Mouse (Mus musculus): ENCODE measurements around the gene AC124108.1.
"Not testable (repeated sequence)": the region's sequence is repeated elsewhere in the genome, so short reads cannot be mapped to it uniquely, and the experiment has no call there.

The AC124108.1 gene

DNA sequence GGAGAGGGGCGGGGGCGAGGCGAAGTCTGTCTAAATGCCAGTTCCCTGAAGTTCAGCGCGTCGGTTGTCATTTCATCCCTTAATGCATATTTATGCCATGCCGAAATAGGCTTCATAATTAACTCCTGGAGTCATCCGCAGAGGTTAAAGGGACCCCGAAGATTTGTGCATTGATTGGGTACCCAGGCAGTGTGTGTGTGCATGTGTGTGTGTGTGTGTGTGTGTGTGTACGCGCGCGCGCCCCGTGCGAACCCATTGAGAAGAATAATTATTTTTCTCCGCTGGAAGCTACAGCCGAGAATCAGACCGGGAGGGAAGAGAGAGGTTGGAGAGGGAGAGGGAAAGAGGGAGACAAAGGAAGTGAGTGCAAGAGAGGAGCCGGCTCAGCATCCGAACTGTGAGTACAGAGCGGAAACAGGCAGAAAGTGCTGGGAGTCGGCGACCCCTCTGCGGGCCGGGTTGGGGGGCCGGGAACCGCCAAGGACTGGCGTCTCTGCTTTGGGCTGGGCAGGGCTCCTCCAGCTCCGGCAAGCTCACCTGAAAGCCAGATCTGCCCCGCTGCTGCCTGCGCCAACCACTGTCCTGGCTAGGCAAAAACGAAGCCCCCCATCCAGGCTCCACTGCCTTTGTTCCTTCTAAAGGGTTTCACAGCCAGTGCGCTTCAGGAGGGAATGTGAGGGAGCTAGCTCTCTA lies at the start of gene AC124108.1, which contains the start of gene Lemd1:
Gene AC124108.1, plus strand, starts transcription at position 365 of the 693 bp plus-strand sequence.
Gene Lemd1, plus strand, starts transcription at position 339 of the 693 bp plus-strand sequence.
- DNase-seq: peak; percentile 55 to 56

DNA sequence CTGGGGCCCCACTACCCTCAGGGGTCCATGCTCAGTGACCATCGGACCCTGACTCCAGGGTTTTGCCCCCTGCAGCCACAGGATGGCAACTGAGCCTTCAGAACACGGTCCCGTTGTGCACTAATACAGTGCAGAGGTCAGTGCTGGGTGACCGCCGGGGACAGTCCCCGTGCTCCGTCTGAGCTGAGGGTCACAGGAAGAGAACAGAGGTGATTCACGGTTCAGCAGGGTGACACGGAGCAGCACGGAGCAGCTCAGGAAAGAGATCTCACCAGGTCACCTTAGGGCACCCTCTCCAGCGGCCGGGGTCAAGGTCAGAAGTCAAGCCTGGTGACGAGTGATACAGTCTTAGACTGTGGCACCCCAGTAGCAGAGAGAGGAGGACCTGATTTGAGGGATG lies 49.5 kb upstream of the AC124108.1 start:
- no peak for DNase-seq

DNA sequence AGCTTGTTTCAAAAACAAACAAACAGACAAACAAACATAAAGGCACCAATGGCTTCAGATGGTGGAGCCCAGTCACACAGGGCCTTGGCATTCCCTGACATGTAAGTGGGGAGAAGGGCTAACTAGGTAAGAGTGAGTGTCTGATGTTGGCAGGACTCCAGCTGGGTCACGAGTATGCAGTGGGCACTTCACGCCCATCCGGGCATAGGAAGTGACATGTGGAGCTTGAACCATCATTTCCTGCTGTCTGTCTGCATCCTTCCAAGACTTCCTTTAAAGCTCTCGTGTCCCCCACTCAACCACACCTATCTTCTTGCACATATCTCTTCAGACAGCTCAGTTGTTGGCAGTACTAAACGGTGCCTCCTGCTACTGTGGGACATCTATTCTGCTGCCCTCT lies 48.2 kb upstream of the AC124108.1 start:
- no peak for DNase-seq

DNA sequence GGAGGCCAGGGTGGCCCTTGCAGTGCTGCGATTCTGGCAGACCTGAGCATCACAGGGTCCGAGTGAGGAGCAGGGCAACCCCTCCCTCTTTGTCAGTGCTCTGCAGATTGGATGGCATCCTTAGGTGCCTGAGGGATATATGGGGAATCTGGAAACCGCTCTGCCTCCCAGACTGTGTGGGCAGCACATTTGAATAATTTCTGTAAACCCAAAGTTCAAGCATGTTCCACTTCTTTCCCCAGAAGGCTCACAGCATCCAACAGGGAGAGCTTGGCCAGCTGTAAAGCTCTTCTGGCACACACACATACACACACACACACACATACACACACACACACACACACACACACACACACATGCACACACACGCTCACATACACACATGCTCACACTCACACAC lies 47.5 kb upstream of the AC124108.1 start:
- no peak for DNase-seq

DNA sequence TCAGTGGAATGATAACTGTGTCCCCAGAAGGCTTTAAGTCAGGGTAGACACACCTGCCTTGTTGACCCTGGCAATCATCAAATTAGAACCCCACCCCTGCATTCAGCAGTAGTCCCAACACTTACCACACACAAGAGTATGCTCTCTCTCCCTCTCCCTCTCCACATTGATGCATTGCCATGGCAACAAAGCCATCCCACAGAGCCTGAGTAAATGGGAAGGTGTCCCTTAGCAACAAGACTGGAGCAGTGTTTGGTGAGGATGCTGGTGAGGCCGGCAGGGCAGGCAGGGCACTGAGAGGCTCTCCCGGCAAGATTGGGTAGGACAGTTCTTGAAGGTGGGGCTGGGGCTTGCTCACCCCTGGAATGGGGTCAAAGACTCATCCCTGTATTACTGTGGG lies 47.0 kb upstream of the AC124108.1 start:
- DNase-seq: no peak

DNA sequence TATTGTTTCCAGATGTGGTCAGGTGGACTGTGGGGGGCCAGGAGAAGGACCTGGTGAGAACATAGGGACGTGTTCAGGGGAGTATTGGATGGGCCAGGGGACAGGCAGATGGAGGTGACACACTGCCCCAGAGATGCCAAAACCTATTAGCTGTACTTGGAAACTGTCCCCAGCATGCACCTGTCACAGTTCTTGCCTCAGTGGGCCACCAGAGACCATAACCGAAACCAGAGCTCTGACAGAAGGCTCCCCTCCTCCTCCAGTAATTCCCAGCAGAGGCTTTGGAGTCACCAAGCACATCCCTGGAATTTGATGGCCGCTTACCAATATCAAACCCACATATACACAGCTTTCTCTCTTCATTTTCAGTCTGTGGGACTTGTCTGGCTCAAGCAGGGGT lies 46.4 kb upstream of the AC124108.1 start:
- no peak for DNase-seq

DNA sequence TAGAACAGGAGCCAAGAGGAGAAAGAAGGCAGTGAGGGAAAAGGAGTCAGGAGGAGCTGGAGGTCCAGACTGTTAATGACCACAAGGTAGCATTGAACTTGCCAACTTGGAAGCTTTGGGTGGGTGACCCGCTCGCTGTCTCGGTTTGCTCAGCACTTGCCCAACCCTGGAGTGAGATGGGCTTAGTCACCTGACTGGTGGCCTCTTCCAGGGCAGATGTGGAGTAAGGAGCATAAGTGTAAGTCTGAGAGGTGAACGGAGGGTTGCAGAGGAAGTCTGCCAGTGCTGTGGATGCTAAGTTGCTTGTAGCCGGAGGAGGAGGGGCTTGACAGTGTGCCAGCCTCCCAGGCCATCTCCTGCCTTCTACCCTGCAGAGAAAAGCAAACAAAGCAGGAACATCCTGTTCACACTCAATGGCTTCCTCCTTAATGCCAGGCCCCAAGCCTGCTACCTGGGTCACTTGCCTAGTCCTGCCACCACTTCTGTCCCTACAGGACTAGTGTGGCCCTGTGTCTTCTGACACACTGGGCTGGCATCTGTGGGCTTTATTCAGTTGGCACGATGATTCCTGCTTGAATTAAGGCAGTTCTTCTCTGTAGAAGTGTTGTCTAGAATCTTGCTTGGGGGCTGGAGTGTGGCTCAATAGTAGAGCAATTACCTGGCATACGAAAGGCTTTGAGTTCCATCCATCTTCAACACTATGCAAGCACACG lies 45.1 kb upstream of the AC124108.1 start:
- peak in 1 of 2 experiments; percentile 38 for DNase-seq

DNA sequence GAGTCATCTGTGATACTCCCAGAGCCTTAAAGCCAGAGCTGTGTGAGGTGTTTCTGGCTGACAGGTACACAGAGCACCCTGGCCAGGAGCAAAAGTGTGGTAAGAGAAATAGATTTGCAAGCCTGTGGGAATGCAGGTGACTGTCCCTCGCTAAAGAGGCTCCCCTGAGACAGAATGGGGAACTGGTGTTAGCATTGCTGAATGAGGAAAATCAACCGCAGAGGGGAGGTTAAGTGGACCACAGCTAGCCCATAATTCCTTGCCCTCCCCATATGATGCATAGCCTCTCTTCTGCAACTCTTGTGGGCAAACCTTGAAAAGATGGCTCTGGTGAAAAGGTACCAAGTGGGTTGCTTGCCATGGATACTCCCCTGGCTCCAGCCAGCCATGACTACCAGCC lies 41.8 kb upstream of the AC124108.1 start:
- DNase-seq: no peak

DNA sequence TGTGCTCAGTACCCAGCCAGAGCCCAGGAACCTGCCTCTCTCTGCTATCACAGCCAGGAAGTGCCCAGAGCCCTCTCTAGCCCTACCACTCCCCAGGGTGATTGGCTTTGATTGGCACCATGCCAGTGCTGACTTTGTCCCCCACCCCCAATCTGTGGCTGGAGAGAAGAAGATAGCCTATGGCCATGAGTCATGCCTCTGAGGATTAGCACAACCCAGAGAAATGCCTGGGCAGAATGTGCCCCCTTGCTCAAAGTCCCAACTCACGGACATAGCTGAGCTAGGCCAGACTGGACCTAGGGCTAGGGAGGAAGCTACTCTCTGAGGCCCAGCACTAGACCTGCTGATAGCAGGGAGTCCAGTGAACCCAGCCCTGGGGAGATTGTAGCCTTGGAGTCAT lies 41.1 kb upstream of the AC124108.1 start:
- DNase-seq: no peak

DNA sequence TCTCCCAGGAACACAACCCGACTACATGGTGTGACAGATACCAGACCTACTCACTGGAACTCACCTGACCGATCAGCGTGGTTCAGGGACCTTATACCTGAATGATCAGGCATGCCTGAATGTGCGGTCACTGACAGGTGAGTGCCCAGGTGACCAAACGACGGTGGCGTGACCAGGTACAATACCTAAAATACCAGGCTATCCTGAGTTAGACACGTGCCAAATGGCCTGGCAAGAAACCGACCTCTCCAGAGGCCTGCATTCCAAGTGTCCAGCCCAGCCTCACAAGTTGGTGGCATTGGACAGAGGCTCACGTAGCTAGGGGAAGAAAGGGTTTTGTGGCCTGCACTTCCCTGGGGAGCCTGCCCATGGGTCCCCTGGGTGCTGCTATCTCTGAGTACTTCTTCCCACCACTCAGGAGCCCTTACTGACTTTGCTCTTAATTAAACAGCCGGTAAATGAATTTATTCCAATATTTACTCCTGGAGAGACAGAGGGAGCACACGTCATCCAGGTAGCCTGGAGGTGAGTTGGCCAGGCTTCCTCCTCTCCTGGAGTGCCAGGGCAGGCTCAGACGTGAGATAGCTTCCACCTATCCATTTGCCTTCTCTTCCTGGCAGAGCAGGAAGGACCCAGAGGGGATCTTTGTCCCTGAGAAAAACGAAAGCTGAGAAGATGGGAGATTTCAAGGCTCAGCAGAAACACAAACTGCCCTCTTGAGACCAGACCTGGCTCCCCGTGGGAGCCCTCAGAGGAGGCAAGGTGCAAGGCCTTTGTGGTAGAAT lies 40.2 kb upstream of the AC124108.1 start:
- DNase-seq: no peak

DNA sequence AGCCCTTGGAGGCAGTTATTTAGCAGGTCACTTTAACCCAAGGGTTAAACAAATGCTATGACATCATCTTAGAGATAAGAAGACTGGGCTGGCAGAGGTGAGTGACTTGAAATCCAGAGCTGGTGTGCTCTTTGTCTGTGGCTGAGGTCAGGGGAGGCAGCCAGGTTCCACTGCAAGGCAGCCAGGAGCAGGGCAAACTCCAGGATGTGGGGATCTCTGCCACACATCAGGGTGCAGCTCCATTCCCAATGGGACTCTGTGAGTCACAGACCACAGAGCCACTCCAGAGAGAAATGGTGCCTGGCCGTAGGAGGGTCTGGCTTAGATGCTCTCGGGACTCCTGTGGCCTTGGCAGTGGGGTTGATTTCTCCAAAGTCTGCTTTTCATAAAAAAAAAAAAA lies 39.3 kb upstream of the AC124108.1 start:
- no peak for DNase-seq

DNA sequence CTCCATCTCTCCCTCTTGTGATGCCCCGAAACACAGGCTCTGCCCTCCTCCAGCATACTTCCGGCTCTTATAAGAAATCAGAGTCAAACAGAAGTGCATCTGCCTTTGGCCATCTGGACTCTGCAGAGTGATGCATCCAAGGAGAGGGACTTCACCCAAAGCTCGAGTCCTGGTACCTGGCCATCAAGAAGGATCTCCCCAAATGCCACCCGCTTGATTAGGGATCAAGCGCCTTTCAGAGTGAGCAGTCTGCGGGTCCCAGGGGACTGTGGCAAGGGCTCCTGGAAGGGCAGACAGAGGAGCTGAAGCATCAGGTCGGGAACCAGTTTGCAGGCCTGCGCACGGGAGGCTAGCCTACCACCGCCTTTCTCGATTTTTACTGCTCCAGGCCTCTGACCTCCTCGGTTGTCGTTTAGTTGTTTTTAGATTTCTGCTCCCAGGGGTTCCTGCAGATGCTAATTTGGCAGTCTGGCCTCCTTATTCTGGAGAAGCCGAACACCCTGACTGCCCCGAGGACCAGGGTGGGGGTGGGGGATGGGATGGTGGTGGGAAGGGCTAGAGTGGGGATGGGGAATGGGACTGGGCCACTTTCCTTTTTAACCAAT lies 38.1 kb upstream of the AC124108.1 start:
- DNase-seq: no peak

DNA sequence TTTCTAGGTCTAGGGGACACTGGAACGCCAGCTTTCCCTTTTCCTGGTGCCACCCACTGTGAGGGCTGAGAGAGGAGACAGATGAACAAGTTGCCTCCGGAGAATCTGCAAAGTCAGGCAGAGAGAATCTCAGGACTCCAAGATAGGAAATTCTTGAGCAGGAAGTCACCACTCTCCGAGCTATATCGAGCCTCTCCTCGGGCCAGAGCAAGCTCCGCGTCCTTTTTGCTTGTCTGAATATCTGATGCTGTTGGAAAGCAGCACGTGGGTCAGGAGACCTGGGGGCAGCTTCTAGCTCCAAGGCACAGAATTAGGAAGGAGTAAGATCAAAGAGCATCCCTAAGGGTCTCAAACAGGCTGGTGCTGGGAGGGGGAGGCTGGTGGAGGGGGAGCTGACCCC lies 37.6 kb upstream of the AC124108.1 start:
- DNase-seq: no peak

DNA sequence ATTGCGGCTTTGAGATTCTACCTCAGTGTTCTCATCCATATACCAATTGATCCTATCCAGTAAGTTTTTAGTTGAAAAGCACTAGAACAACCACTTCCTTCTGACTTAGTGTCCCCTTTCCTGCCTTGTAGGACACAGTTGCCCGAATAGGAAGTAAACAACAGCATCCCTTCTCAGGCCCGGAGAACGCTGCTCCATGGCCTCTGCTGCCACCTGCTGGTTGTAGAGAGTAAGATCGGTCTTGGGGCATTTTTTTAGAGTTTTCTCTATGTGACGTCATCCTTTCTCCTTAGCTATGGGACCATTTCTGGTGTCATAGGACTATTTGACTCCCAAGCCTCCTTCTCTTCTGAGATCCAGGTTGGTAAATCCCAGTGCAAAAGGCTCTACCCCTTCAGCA lies 35.5 kb upstream of the AC124108.1 start:
- DNase-seq: peak; percentile 82 to 88

DNA sequence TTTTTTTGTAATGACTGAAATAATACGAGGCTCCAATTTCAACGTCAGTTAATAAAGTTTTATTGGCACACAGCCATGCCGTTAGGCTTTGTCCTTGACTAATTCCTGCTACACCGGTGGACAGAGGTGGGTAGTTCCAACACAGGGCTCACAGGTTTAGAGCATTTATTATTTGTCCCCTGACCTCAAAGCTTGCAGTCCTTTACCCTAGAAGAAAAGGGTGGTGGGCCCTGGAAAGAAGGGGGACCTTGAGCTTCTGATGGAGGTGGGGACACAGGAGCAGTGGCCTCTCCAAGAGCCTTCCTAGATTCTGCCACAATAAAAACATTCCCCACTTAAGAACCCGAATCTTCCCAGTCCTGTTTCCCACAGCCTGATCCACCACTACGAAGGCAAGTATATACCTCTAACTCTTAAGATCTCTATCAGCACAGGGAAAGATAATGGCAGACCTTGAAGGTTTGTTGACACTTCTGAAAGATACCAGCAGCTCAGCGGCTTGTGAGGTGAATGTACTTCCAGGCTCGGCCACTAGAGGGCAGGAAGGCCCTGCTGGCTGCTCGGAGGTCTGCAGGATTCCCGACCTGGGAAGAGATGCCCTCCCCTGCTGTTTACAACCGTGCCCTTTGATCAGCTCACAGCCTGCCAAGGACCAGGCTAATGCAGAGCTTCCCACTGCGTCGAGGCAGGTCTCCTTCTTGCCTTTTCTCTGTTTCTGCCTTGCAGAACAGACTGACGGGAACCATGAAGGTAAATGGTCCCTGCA lies 34.1 kb upstream of the AC124108.1 start:
- peak; percentile 97 to 98 for DNase-seq

DNA sequence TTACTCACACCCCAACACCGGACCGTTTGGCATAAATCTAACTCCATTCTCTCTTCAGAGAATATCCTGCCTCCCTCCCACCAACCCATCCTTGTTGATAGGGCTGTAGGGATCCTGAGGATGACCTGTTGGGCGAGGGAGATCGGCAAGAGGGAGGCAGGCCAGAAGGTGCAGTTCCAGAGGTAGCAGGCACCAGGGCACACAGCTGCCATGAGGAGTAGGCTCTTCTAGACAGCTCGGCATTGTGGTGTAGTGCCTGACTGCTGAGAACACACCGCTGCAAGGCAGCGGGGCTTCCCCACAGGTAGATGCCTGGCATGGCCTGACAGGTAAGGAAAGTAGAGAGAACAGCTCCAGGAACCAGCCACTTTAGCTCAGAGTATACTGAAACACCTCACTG lies 33.4 kb upstream of the AC124108.1 start:
- peak in 1 of 2 experiments; percentile 55 for DNase-seq

DNA sequence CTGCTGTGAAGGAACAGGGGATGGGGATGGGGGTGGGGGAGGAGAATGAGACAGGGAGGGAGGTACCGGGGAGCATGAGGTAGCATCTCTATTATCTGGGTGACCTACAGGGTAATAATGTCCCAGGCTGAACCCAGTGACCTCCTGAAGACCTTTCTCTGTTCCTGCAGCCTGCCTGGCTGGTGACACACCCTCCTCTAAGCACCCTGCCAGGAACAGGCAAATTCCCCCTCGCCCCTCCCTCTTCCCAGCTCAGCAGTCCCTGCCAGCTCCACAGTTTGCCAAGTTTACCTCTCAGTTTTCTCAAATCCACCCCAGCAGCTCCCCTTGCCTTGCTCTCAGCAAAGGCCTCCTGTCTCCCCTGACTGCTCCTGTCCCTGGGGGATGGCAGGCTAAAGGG lies 32.5 kb upstream of the AC124108.1 start:
- DNase-seq: peak; percentile 42 to 47

DNA sequence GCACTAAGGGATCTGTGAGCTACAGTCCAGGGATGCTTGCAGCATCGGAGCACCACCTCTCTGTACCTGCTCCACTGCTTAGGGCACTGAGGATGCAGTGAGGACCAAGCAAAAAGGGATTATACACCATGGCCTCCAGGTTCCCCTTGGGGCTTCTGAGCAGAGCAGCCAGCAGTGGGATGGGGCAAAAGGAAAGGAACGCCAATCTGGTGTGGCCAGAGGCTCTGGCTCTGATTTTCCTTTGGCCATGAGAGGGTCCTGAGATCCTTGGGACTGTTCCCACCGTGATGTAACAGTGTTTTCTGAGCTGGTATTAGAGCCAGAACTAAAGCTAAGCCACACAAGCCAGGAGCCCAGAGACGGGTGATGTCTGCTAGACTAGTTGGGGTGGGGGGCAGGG lies 31.6 kb upstream of the AC124108.1 start:
- DNase-seq: no peak

DNA sequence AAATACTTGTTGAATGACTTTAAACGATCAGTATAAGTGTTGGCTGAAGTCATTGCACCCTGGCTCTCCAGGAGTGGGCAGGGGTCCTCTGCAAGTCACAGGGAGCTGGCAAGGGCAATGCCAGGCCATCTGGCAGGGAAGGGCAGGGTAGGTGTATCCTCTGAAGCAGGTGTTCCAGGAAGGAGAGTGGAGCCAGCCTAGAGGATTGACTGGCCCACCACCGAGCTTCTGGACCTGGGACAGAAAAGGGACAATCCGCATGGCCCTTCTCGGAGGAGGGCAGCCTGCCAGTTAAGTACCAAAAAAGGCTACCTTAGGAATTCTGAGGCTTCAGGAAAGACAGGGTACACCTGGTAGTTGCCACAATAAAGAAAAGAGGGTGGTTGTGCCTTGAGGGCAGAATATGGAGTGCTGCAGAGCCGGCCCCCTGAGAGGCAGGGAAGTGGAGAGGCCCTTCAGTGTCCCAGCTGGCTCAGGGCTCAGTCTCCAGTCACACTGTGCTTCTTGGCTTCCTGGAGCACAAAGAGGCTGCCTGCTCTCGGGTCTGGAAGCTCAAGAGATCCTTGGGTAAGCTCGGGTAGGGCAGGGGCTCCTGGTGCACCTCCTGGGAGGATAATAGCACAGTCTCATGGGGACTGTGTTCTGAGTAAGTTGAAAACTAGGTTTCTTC lies 29.9 kb upstream of the AC124108.1 start:
- peak; percentile 84 to 86 for DNase-seq

DNA sequence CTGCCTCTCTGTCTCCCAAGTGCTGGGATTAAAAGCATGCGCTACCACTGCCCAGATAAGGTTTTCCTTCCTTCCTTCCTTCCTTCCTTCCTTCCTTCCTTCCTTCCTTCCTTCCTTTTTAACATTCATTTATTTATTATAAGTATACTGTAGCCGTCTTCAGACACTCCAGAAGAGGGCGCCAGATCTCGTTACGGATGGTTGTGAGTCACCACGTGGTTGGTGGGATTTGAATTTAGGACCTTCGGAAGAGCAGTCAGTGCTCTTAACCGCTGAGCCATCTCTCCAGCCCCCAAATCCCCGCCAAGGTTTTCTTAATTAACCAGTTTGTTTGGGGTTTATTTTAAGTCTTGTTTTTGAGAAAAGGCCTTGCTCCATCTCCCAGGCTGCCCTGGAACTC lies 28.6 kb upstream of the AC124108.1 start:
- DNase-seq: not testable (repeated sequence)

DNA sequence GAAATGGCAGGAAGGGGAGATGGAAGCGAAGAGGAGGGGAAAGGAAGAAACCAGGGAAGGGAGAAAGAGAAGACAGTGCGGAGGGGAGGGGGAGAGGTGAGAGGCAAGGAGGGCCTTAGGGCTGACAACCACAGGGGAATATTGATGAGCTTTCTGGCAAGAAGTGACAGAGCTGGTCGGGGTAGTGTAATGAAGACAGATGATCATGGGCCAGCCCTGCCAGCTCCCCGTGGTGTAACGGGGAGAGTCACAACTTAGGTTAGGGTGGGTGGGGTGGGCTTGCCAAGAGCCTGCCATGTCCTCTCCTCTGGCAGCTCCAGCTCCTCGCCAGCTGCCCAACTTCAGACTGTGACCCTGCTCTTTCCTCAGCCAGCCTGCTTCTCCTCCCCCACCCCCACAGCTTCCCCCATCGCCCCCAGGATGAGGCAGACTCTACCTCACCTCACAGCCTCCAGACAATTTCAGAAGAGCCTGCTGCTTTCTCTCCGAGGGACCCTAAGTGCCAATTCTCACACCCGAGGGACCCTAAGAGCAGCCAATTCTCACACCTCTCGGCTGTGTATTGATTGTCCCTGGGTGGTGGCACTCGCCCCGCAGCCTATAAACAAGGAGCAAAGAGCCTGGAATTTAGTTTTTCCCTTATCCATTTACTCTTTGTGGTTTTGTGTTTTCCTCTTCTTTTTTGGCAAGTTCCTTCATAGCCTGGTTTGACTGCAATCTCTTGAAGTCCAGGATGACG lies 26.3 kb upstream of the AC124108.1 start:
- DNase-seq: peak in 1 of 2 experiments; percentile 6

Measured in cerebellum, postnatal 25 days (tissue).